Mouse (Mus musculus) large intestine, adult 2 months (tissue): ENCODE measurements around the gene Aunip. TPM values are rescaled to one million over a fixed set of nuclear protein-coding genes. Genes with fewer than 3 reads are reported as not detected.
"Not testable (repeated sequence)": the region's sequence is repeated elsewhere in the genome, so short reads cannot be mapped to it uniquely, and the experiment has no call there.

Experiments
- DNase-seq: peaks from one replicate; pipeline ENCODE4 v3.0.0-alpha.2; 2012; ENCODE audit warnings: low read depth, low spot score
- WGBS: fragments of 180-500 bp; shearing (Covaris S2); methylation state at CpG from one replicate; pipeline ENCODE4 v1.1.7; 2018; 5-methylcytosine and 5-hydroxymethylcytosine counted together
- polyA plus RNA-seq: library from polyadenylated mRNA; depleted of rRNA; stranded (reverse); fragments of >200 nt; gene quantifications from 2 replicates; pipeline ENCODE4 v1.2.3, GENCODE M21; 2012

The Aunip gene
- polyA plus RNA-seq, 1 experiment = 4.2 TPM

DNA sequence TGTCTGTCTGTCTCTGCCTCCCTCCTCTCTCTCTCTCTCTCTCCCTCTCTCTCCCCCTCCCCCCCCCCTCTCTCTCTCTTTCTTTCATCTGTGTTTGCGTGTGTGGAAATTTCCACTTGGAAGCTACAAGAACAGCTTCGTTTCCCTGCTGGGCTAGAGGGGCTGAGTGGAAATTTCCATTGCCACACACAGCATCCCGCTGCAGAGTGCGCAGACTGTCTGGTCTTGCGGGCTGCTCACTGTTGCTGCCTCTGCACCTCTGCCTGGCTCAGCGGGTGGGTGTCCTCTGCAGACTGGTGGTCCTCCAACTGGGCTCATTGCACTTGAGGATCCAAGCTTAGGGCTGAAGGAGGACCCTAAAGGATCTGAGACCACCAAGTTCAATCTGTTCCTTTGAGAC is 27.1 kb upstream of the Aunip start:
- WGBS = 58% methylated on average over 6 of the region's 6 CpGs
- no peak for DNase-seq

DNA sequence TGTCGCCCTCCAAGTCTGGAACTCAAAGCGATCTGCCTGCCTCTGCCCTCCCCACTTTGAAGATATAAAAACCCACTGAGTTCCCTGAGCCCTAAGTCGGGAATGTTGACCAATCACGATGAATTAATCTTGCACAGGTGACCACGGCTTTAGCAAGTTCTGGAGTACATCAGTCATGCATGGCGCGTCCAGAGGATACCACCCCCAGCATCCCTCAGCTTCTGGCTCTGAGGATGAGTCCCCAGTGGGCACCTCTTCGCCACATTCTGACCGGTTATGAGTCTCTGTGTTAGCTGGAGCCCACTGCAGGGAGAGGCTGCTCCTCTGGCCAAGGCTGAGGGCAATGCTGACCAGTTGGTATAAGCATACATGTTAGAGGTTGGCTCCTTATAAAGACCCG is 26.6 kb upstream of the Aunip start:
- WGBS = 77% methylated on average over 10 of the region's 10 CpGs
- DNase-seq = no peak

GRCm38 (mm10) chr4:134485151-134485900 is 25.5 kb upstream of the Aunip start:
- WGBS = 70% methylated on average over 5 of the region's 5 CpGs
- DNase-seq = no peak

GRCm38 (mm10) chr4:134488211-134488610 is 22.6 kb upstream of the Aunip start:
- WGBS = 88% methylated on average over 5 of the region's 5 CpGs
- DNase-seq = no peak

GRCm38 (mm10) chr4:134489986-134490665 is 20.7 kb upstream of the Aunip start:
- no peak for DNase-seq
- 78% methylated on average over 11 of the region's 11 CpGs for WGBS

DNA sequence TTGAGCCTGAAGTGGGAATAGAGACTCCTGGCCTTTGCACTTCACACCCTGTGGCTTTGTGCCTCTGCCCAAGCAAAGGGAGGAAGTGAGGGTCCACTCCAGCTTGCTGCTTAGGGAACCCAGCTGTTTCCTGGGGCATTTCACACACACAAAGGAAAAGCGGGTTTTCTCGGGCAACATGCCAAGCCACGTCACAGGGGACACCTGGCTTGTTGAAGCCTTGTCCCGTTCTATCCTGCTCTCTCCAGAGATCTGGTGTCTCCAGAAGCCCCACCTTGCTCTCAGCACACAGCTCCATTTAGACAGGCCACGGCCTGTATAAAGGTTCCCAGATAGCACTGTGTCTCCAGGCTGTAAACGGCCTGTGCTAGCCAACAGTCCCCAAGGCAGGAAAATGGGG is 19.1 kb upstream of the Aunip start:
- 20% methylated on average over 6 of the region's 6 CpGs for WGBS

GRCm38 (mm10) chr4:134494161-134494560 is 16.6 kb upstream of the Aunip start:
- not testable (repeated sequence) for DNase-seq
- 94% methylated on average over 6 of the region's 6 CpGs for WGBS

More for the DNA sequence above, 19.1 kb upstream of the Aunip start:
- DNase-seq = no peak

- no peak for DNase-seq
- 54% methylated on average over 16 of the region's 16 CpGs for WGBS
Observed at GRCm38 (mm10) chr4:134494780-134495545, 15.8 kb upstream of the Aunip start.

DNA sequence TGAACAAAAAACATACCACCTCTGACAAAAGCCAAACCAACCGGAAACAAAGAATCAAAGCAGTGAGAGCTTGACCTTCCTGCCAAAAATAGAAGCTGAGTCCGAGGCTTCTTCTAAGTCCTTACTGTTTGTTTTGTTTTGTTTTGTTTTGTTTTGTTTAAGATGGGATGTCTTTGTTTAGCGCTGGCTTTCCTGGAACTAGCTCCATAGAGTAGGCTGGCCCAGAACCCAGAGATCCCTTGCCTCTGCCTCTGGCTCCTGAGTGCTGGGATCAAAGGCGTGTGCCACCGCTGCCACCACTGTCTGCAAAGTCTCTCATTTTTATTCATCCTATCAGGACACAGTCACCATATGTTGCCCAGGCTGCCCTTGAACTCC is 15.3 kb upstream of the Aunip start:
- WGBS = 78% methylated on average over 5 of the region's 5 CpGs
- DNase-seq = no peak

DNA sequence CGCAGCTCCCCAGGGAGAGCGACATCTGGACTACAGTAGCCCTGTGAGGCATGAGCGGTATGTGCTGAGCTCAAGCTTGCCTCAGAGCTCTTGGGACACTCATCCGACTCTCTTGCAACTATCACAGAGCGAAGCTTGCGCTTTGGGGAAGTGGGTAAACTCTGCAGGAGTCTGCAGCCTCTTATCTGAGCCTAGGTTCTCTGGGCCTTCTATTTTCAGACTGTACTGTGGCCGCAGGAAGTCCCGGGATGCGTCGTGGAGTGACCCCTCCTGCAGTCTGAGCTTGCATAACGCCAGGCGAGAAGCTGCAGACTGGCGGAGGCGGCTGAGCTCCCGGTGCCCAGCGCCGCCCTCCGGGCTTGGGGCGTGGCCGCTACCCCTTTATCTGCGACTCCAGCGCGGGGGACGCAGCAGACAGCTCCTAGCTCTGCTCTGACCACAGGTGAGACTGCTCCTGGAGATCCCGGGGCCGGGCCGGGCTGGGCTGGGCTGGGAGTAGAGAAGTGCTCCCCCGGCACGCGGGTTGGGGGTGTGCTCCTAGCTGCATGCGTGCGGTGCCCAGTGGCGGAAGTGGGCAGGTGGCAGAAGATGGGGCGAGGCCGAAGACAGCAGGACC is 14.1 kb upstream of the Aunip start, which contains the start of gene Paqr7:
TSS of gene Paqr7 (plus strand) at position 103 of the 616 bp plus-strand sequence.
- DNase-seq = no peak
- 7% methylated on average over 35 of the region's 35 CpGs for WGBS

DNA sequence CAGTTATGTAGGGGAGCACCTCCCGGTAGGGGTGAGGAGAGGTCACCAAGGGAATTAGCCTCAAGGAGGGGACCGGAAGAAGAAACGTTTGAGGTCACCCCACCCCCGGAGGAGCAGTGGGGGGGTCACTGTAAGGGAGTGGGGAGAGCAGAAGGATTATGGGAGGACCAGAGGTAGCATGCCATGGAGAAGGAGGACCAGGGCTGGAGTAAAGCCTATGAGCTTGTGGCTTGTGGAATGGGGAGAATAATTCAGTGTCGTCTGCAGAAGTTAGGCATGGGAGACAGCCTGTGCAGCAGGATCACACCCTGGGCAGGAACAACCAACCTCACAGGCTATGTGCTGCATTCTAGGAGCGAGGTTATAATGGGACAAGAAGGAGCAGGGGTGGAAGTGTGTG is 13.6 kb upstream of the Aunip start:
- 3% methylated on average over 6 of the region's 6 CpGs for WGBS
- DNase-seq = no peak

GRCm38 (mm10) chr4:134497986-134498731 is 12.6 kb upstream of the Aunip start:
- DNase-seq = no peak
- WGBS = 75% methylated on average over 12 of the region's 12 CpGs

DNA sequence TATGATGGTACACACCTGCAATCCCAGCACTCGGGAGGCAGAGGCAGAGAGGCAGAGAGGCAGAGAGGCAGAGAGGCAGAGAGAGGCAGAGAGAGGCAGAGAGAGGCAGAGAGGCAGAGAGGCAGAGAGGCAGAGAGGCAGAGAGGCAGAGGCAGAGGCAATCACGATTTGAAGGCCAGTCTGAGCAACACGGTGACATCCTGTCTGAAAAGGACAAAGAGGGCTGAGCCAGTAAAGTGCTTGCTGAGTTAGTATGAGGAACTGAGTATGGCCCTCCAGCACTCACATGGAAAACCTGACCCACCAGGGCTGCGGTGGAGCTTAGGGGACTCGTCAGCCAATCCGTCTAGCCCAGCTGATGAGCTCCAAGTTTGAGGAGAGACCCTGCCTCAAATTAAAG is 11.8 kb upstream of the Aunip start:
- WGBS = 82% methylated on average over 6 of the region's 6 CpGs

DNA sequence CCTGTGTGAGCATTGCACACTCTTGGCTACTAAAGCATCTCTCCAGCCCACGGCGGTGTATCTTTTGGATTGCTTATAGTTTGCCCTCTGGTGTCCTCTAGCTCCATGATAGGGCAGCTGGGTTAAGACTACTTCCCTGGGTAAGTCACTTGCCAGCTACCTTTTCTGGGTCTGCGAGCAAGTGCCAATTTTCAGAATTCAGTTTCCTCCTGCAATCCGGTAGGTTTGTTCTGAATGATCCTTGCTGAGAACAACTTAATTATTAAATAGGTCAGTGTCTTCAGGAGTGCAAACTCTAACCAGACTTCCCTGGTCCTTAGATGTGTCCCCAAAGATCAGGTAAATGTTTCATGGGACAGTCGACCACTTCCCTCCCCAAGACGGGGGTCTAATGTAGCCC is 9.7 kb upstream of the Aunip start:
- WGBS = 93% methylated on average over 6 of the region's 6 CpGs
- DNase-seq = no peak

More for the DNA sequence above, 11.8 kb upstream of the Aunip start:
- DNase-seq = not testable (repeated sequence)

GRCm38 (mm10) chr4:134503686-134504357 is 7.0 kb upstream of the Aunip start:
- no peak for DNase-seq
- 80% methylated on average over 4 of the region's 4 CpGs for WGBS

DNA sequence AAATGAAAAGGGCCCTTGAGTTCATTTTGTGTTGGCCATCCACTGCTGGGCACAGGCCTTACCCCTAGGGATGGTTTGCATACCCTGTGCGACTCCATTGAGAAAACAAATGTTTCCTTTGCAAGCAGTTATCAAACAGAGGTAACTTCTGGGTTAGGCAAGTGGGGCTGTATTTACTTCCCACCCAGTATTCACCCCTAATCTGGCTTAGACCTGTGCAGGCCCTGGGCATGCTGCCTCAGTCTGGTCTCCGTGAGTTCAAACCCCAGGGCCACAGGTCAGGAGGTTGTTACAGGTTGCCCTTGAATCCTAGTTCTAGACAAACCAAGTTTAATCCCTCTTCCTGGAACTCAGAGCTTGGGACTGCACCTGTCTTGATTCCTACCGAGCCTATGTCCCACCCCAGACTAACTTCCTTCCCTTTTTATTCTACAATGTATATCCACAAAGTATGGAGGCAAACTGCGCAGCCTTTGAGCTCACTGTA is 5.5 kb upstream of the Aunip start:
- WGBS = 82% methylated on average over 4 of the region's 4 CpGs
- DNase-seq = no peak

DNA sequence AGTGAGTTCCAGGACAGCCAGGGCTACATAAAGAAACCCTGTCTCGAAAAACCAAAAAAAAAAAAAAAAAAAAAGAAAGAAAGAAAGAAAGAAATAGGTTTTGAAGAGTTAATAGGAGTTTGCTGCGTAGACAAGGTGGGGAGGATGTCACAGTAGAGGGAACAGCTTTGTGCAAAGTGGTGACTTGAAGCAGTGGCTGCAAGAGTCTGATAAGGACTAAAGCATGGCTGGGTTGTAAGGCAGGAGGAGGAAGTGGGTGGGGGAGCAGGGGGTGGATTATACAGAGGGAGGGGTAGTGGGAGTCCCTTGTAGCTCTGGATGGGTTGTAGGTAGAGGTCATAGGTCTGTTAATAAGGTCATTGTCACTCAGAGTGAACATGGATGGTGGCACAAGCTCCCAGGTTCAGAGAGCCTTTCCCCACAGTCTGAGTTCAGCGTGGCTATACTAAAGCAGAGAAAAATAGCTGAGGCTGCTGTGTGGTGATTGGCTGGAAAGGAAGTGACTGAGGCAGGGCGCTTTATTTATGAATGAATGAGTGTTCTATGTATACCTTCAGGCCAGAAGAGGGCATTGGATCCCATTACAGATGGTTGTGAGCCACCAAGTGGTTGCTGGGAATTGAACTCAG is 4.7 kb upstream of the Aunip start:
- DNase-seq = no peak
- 81% methylated on average over 3 of the region's 4 CpGs for WGBS

- 90% methylated on average over 19 of the region's 19 CpGs for WGBS
- DNase-seq = no peak
Observed at GRCm38 (mm10) chr4:134506713-134507112, 4.1 kb upstream of the Aunip start.
